Mouse (Mus musculus): ENCODE measurements around the gene Wnt3. TPM values are rescaled to one million over a fixed set of nuclear protein-coding genes. Genes with fewer than 3 reads are reported as not detected.

Gene Wnt3
- total and polyA plus RNA-seq, 2 experiments from 2014 or later: 6.1 to 8.1 TPM

GRCm38 (mm10) chr11:103832331-103832730 lies 58.4 kb downstream of the Wnt3 start:
- Histone ChIP-seq H3K9ac (no peak overlapping the region), H3K4me1 (ENCODE audit: insufficient read depth) (no peaks in the 10 kb centered on the region), H3K27me3 (ENCODE audit: insufficient read depth, low read length) (no peaks in the 10 kb centered on the region), H3K36me3 (ENCODE audit: insufficient read depth) (0 out of 2 replicates have a peak, but pooled peaks cover 13% of the 10 kb centered on the region), H3K4me2 (ENCODE audit: low read depth) (no peak overlapping the region), H3K4me3 (ENCODE audit: low read depth, low read length) (no peak overlapping the region), H3K27ac (ENCODE audit: low read depth, low read length) (no peak overlapping the region), H3K9me3 (ENCODE audit: low read length) (no peaks in the 10 kb centered on the region)
- DNase-seq (no peak), ATAC-seq (no peak)
- TF ChIP-seq CTCF (IDR thresholded peaks at IDR 0.05; ENCODE audit: low read depth): no peak
- WGBS: 80% methylated on average over 4 of the region's 4 CpGs

GRCm38 (mm10) chr11:103838955-103839354 lies 65.0 kb downstream of the Wnt3 start:
- H3K27me3 ChIP-seq (ENCODE audit: insufficient read depth, low read length): no peaks in the 10 kb centered on the region
- no peak overlapping the region for H3K4me2 ChIP-seq (ENCODE audit: low read depth)
- no peak overlapping the region for H3K9ac ChIP-seq
- ATAC-seq: no peak
- no peak for TF ChIP-seq CTCF (IDR thresholded peaks at IDR 0.05; ENCODE audit: low read depth)
- H3K27ac ChIP-seq (ENCODE audit: low read depth, low read length): no peak overlapping the region
- no peaks in the 10 kb centered on the region for H3K9me3 ChIP-seq (ENCODE audit: low read length)
- WGBS: 84% methylated on average over 2 of the region's 2 CpGs
- no peak overlapping the region for H3K4me3 ChIP-seq (ENCODE audit: low read depth, low read length)
- DNase-seq: no peak
- no peaks in the 10 kb centered on the region for H3K36me3 ChIP-seq (ENCODE audit: insufficient read depth)
- H3K4me1 ChIP-seq (ENCODE audit: insufficient read depth): peaks cover 5% of the 10 kb centered on the region

- Histone ChIP-seq H3K27ac (ENCODE audit: low read depth, low read length) (peak overlapping the region; percentile 62), H3K9ac (no peak overlapping the region; the same call in 1 of the 2 replicates), H3K9me3 (ENCODE audit: low read length) (no peaks in the 10 kb centered on the region), H3K27me3 (ENCODE audit: insufficient read depth, low read length) (no peaks in the 10 kb centered on the region), H3K4me2 (ENCODE audit: low read depth) (peak overlapping the region; percentile 10; the same call in 1 of the 2 replicates), H3K4me1 (ENCODE audit: insufficient read depth) (peaks cover 5% of the 10 kb centered on the region), H3K4me3 (ENCODE audit: low read depth, low read length) (no peak overlapping the region), H3K36me3 (ENCODE audit: insufficient read depth) (no peaks in the 10 kb centered on the region)
- WGBS: 4% methylated on average over 11 of the region's 11 CpGs
- TF ChIP-seq CTCF (IDR thresholded peaks at IDR 0.05; ENCODE audit: low read depth): peak; percentile 10; the same call in 1 of the 2 replicates
- ATAC-seq (peak; percentile 90), DNase-seq (peak; percentile 66)
These were observed 66.9 kb downstream of the Wnt3 start for GRCm38 (mm10) chr11:103840834-103841233.

- no peak for TF ChIP-seq CTCF (IDR thresholded peaks at IDR 0.05; ENCODE audit: low read depth)
- DNase-seq: no peak
- Histone ChIP-seq H3K4me2 (ENCODE audit: low read depth) (no peak overlapping the region), H3K27ac (ENCODE audit: low read depth, low read length) (no peak overlapping the region), H3K4me1 (ENCODE audit: insufficient read depth) (peaks cover 7% of the 10 kb centered on the region; the same call in 1 of the 2 replicates), H3K36me3 (ENCODE audit: insufficient read depth) (peaks cover 12% of the 10 kb centered on the region), H3K27me3 (ENCODE audit: insufficient read depth, low read length) (no peaks in the 10 kb centered on the region), H3K9me3 (ENCODE audit: low read length) (no peaks in the 10 kb centered on the region), H3K9ac (no peak overlapping the region), H3K4me3 (ENCODE audit: low read depth, low read length) (no peak overlapping the region)
- no peak for ATAC-seq
- 87% methylated on average over 11 of the region's 11 CpGs for WGBS
These were observed 74.3 kb downstream of the Wnt3 start for GRCm38 (mm10) chr11:103848287-103848686.

- H3K36me3 ChIP-seq (ENCODE audit: insufficient read depth): peaks cover 15% of the 10 kb centered on the region
- DNase-seq (peak; percentile 33), ATAC-seq (no peak; the same call in 1 of the 2 replicates)
- H3K4me3 ChIP-seq (ENCODE audit: low read depth, low read length): no peak overlapping the region
- no peak for TF ChIP-seq CTCF (IDR thresholded peaks at IDR 0.05; ENCODE audit: low read depth)
- H3K9me3 ChIP-seq (ENCODE audit: low read length): no peaks in the 10 kb centered on the region
- no peak overlapping the region for H3K9ac ChIP-seq
- H3K4me2 ChIP-seq (ENCODE audit: low read depth): no peak overlapping the region
- no peaks in the 10 kb centered on the region for H3K27me3 ChIP-seq (ENCODE audit: insufficient read depth, low read length)
- peaks cover 7% of the 10 kb centered on the region for H3K4me1 ChIP-seq (ENCODE audit: insufficient read depth)
- H3K27ac ChIP-seq (ENCODE audit: low read depth, low read length): no peak overlapping the region
- WGBS: 31% methylated on average over 16 of the region's 16 CpGs
These were observed 78.8 kb downstream of the Wnt3 start for GRCm38 (mm10) chr11:103852590-103853283.

- Histone ChIP-seq H3K27ac (ENCODE audit: low read depth, low read length) (no peak overlapping the region), H3K4me2 (ENCODE audit: low read depth) (no peak overlapping the region), H3K36me3 (ENCODE audit: insufficient read depth) (peaks cover 20% of the 10 kb centered on the region), H3K4me1 (ENCODE audit: insufficient read depth) (peaks cover 7% of the 10 kb centered on the region), H3K9ac (no peak overlapping the region), H3K27me3 (ENCODE audit: insufficient read depth, low read length) (no peaks in the 10 kb centered on the region), H3K9me3 (ENCODE audit: low read length) (no peaks in the 10 kb centered on the region), H3K4me3 (ENCODE audit: low read depth, low read length) (no peak overlapping the region)
- 21% methylated on average over 10 of the region's 10 CpGs for WGBS
- DNase-seq (no peak), ATAC-seq (no peak)
- no peak for TF ChIP-seq CTCF (IDR thresholded peaks at IDR 0.05; ENCODE audit: low read depth)
These were observed 79.5 kb downstream of the Wnt3 start for GRCm38 (mm10) chr11:103853284-103853920.

- 18% methylated on average over 9 of the region's 9 CpGs for WGBS
- Histone ChIP-seq H3K9me3 (ENCODE audit: low read length) (no peaks in the 10 kb centered on the region), H3K36me3 (ENCODE audit: insufficient read depth) (peaks cover 21% of the 10 kb centered on the region), H3K9ac (no peak overlapping the region), H3K27ac (ENCODE audit: low read depth, low read length) (no peak overlapping the region), H3K4me3 (ENCODE audit: low read depth, low read length) (no peak overlapping the region), H3K27me3 (ENCODE audit: insufficient read depth, low read length) (no peaks in the 10 kb centered on the region), H3K4me1 (ENCODE audit: insufficient read depth) (peaks cover 7% of the 10 kb centered on the region), H3K4me2 (ENCODE audit: low read depth) (no peak overlapping the region)
- no peak for TF ChIP-seq CTCF (IDR thresholded peaks at IDR 0.05; ENCODE audit: low read depth)
- ATAC-seq: 0 out of 2 replicates have a peak, but pooled peaks have one; percentile 25
- DNase-seq: peak; percentile 27
These were observed 80.3 kb downstream of the Wnt3 start for GRCm38 (mm10) chr11:103854294-103854693.

Measured in forebrain, postnatal 0 days (tissue).